Mouse (Mus musculus) neural tube, embryonic 14.5 days (tissue): ENCODE measurements around the gene Wnt9a. TPM values are rescaled to one million over a fixed set of nuclear protein-coding genes. Genes with fewer than 3 reads are reported as not detected.
"Not testable (repeated sequence)": the region's sequence is repeated elsewhere in the genome, so short reads cannot be mapped to it uniquely, and the experiment has no call there.

Source experiments
- ATAC-seq: fragments of 200-750 bp; cut with Nextera tagmentation; 2 replicates; pipeline ENCODE4 v1.8.0; 2017; ENCODE audit warnings: low read depth, mild to moderate bottlenecking, moderate TSS enrichment, moderate library complexity
- H3K27ac ChIP-seq: fragments of 300-500 bp; sonication (generic); 2 replicates; pipeline ENCODE4 v1.5.1; 2014; ENCODE audit warnings: low read depth, mild to moderate bottlenecking, control low read depth, low read length, moderate library complexity, mixed read lengths
- H3K27me3 ChIP-seq: fragments of 300-500 bp; sonication (generic); 2 replicates; pipeline ENCODE4 v1.6.1; 2014; ENCODE audit warnings: low read length; ENCODE audit not compliant: control insufficient read depth, insufficient read depth
- H3K36me3 ChIP-seq: fragments of 300-500 bp; sonication (generic); 2 replicates; pipeline ENCODE4 v1.6.1; 2014; ENCODE audit warnings: low read length, mixed read lengths; ENCODE audit not compliant: control insufficient read depth, insufficient read depth
- H3K4me1 ChIP-seq: fragments of 300-500 bp; sonication (generic); 2 replicates; pipeline ENCODE4 v1.6.1; 2014; ENCODE audit warnings: low read length; ENCODE audit not compliant: control insufficient read depth, insufficient read depth
- H3K4me2 ChIP-seq: fragments of 300-500 bp; sonication (generic); 2 replicates; pipeline ENCODE4 v1.6.1; 2014; ENCODE audit warnings: mild to moderate bottlenecking, low read depth, low read length, control low read depth
- H3K4me3 ChIP-seq: fragments of 300-500 bp; sonication (generic); 2 replicates; pipeline ENCODE4 v1.5.1; 2014; ENCODE audit warnings: low read depth, low read length, control low read depth, mixed read lengths
- H3K9ac ChIP-seq: fragments of 300-500 bp; sonication (generic); replicated peaks from 2 replicates; pipeline ENCODE4 v1.6.1; 2014; ENCODE audit warnings: low read depth, mild to moderate bottlenecking, control low read depth, low read length, mixed read lengths
- H3K9me3 ChIP-seq: fragments of 300-500 bp; sonication (generic); 2 replicates; pipeline ENCODE4 v1.6.1; 2016; ENCODE audit warnings: low read length; ENCODE audit not compliant: control insufficient read depth
- WGBS: fragments of 180-500 bp; shearing (Covaris S2); extraction: QIAGEN DNeasy Blood & Tissue Kit; methylation state at CpG from one replicate; pipeline ENCODE4 v1.1.7; 2014; 5-methylcytosine and 5-hydroxymethylcytosine counted together
- polyA plus RNA-seq: library from polyadenylated mRNA; unstranded; fragments of >200 nt; fragmentation: Nextera tagmentation; extraction: Ambion mirVana; gene quantifications from 2 replicates; pipeline ENCODE4 v1.2.1, GENCODE M21; 2014

Gene Wnt9a
- polyA plus RNA-seq, 1 experiment from 2014 or later: 0.72 TPM

- H3K36me3 ChIP-seq: no peaks in the 10 kb centered on the region
- H3K4me1 ChIP-seq: no peaks in the 10 kb centered on the region
- no peak for ATAC-seq
- no peak overlapping the region for H3K4me3 ChIP-seq
- no peak overlapping the region for H3K27ac ChIP-seq
- no peaks in the 10 kb centered on the region for H3K9me3 ChIP-seq
- no peak overlapping the region for H3K9ac ChIP-seq
- no peak overlapping the region for H3K4me2 ChIP-seq
- WGBS: 47% methylated on average over 3 of the region's 3 CpGs
- no peaks in the 10 kb centered on the region for H3K27me3 ChIP-seq
These were observed 57.7 kb downstream of the Wnt9a start for GRCm38 (mm10) chr11:59364417-59364816.

GRCm38 (mm10) chr11:59366031-59366430, 59.3 kb downstream of the Wnt9a start:
- ATAC-seq: no peak
- Histone ChIP-seq H3K36me3 (no peaks in the 10 kb centered on the region), H3K4me3 (no peak overlapping the region), H3K9ac (no peak overlapping the region), H3K4me2 (no peak overlapping the region), H3K9me3 (no peaks in the 10 kb centered on the region), H3K4me1 (no peaks in the 10 kb centered on the region), H3K27me3 (no peaks in the 10 kb centered on the region), H3K27ac (no peak overlapping the region)
- 44% methylated on average over 3 of the region's 3 CpGs for WGBS

- WGBS: 21% methylated on average over 3 of the region's 3 CpGs
These were observed 59.9 kb downstream of the Wnt9a start for GRCm38 (mm10) chr11:59366633-59367032.

GRCm38 (mm10) chr11:59367955-59368354, 61.2 kb downstream of the Wnt9a start:
- not testable (repeated sequence) for H3K9me3 ChIP-seq, H3K36me3 ChIP-seq, H3K4me1 ChIP-seq, ATAC-seq, H3K4me3 ChIP-seq, H3K4me2 ChIP-seq, H3K27ac ChIP-seq, H3K9ac ChIP-seq, H3K27me3 ChIP-seq
- 85% methylated on average over 4 of the region's 4 CpGs for WGBS

More at GRCm38 (mm10) chr11:59366633-59367032, 59.9 kb downstream of the Wnt9a start:
- Histone ChIP-seq H3K4me1 (no peaks in the 10 kb centered on the region), H3K27ac (no peak overlapping the region), H3K9ac (no peak overlapping the region), H3K4me2 (no peak overlapping the region), H3K36me3 (no peaks in the 10 kb centered on the region), H3K4me3 (no peak overlapping the region), H3K9me3 (no peaks in the 10 kb centered on the region), H3K27me3 (no peaks in the 10 kb centered on the region)
- no peak; the same call in 1 of the 2 replicates for ATAC-seq

- Histone ChIP-seq H3K9me3 (no peaks in the 10 kb centered on the region), H3K4me3 (no peak overlapping the region), H3K36me3 (no peaks in the 10 kb centered on the region), H3K4me2 (no peak overlapping the region), H3K4me1 (no peaks in the 10 kb centered on the region), H3K27ac (no peak overlapping the region), H3K27me3 (no peaks in the 10 kb centered on the region), H3K9ac (no peak overlapping the region)
- no peak for ATAC-seq
- WGBS: 80% methylated on average over 11 of the region's 11 CpGs
These were observed 63.1 kb downstream of the Wnt9a start for GRCm38 (mm10) chr11:59369848-59370247.

- Histone ChIP-seq H3K27me3 (no peaks in the 10 kb centered on the region), H3K4me2 (no peak within 1 kb of the TSS), H3K27ac (no peak within 1 kb of the TSS), H3K36me3 (no peaks in the 10 kb centered on the region), H3K4me3 (no peak within 1 kb of the TSS), H3K9me3 (no peaks in the 10 kb centered on the region), H3K9ac (no peak within 1 kb of the TSS), H3K4me1 (no peaks in the 10 kb centered on the region)
- WGBS: 80% methylated on average over 16 of the region's 16 CpGs
- ATAC-seq: no peak
These were observed 68.7 kb downstream of the Wnt9a start, which contains the start of gene Prss38 for GRCm38 (mm10) chr11:59375475-59375874. TSS of gene Prss38 (minus strand) at chr11:59375657.

- 85% methylated on average over 3 of the region's 3 CpGs for WGBS
- no peak for ATAC-seq
- no peaks in the 10 kb centered on the region for H3K36me3 ChIP-seq
These were observed 71.3 kb downstream of the Wnt9a start for GRCm38 (mm10) chr11:59377999-59378398.

GRCm38 (mm10) chr11:59379547-59379946, 72.8 kb downstream of the Wnt9a start:
- Histone ChIP-seq H3K36me3 (no peaks in the 10 kb centered on the region), H3K27me3 (no peaks in the 10 kb centered on the region), H3K4me2 (no peak overlapping the region), H3K9me3 (no peaks in the 10 kb centered on the region), H3K9ac (no peak overlapping the region), H3K4me3 (no peak overlapping the region), H3K27ac (no peak overlapping the region), H3K4me1 (no peaks in the 10 kb centered on the region)
- ATAC-seq: no peak

More at GRCm38 (mm10) chr11:59377999-59378398, 71.3 kb downstream of the Wnt9a start:
- no peaks in the 10 kb centered on the region for H3K9me3 ChIP-seq
- H3K27ac ChIP-seq: no peak overlapping the region
- H3K4me1 ChIP-seq: no peaks in the 10 kb centered on the region
- no peaks in the 10 kb centered on the region for H3K27me3 ChIP-seq
- H3K4me3 ChIP-seq: no peak overlapping the region
- no peak overlapping the region for H3K4me2 ChIP-seq
- no peak overlapping the region for H3K9ac ChIP-seq
